Mouse (Mus musculus) bone marrow macrophage, adult 2 months (primary cell): ENCODE measurements around the gene Bcar1.

Experiments used
- CTCF ChIP-seq: IDR thresholded peaks from 2 replicates; pipeline ENCODE4 v1.5.1; 2012; ENCODE audit warnings: low read depth, mild to moderate bottlenecking, low read length, moderate library complexity
- POLR2A ChIP-seq: IDR thresholded peaks from 2 replicates; pipeline ENCODE4 v1.6.1; 2012; ENCODE audit warnings: mild to moderate bottlenecking, low read depth, low read length, borderline replicate concordance

DNA sequence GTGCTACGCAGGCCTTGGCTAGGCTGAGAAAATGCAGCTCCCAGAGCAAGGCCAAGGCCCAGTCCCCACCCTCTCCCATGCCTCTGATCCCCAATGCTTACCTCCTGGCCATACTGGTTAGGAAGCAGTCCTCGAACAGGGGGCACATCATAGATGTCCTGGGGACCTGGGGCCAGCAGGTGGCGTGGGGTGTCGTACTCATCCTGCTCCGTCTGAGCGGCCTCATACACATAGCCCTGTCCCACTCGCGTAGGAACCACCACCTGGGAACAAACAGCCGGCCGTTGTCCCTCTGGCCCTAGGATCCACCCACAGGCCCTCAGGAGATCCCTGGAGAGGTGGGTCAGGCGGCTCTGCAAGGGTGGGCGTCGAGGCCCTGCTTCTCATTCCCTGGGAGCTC is 28.1 kb downstream of the Bcar1 start:
- TF ChIP-seq CTCF: no peak
- no peak for TF ChIP-seq POLR2A
